Mouse (Mus musculus) hematopoietic multipotent progenitor cell, adult 10-12 weeks (in vitro differentiated cells): Measurements from ENCODE around the gene Atg4b. TPM values are rescaled to one million over a fixed set of nuclear protein-coding genes. Genes with fewer than 3 reads are reported as not detected.

Experiments
- polyA plus RNA-seq: library from polyadenylated mRNA; stranded (reverse); fragments of >175 nt; gene quantifications from 2 replicates; pipeline ENCODE4 v1.2.3, GENCODE M21; 2012; ENCODE audit warnings: low replicate concordance

Atg4b gene
- 3.5 and 5.5 TPM in 2 replicates for polyA plus RNA-seq

GRCm38 (mm10) chr1:93751290-93751689 lies at the start of gene Atg4b:
TSS of gene Atg4b (plus strand) at chr1:93751500.

GRCm38 (mm10) chr1:93754573-93755290 lies 3.4 kb downstream of the Atg4b start, which contains the start of gene Thap4:
TSS of gene Thap4 (minus strand) at chr1:93754864.

GRCm38 (mm10) chr1:93801741-93802238 lies 50.5 kb downstream of the Atg4b start, which contains the start of gene Dtymk:
TSS of gene Dtymk (minus strand) at chr1:93801934.

DNA sequence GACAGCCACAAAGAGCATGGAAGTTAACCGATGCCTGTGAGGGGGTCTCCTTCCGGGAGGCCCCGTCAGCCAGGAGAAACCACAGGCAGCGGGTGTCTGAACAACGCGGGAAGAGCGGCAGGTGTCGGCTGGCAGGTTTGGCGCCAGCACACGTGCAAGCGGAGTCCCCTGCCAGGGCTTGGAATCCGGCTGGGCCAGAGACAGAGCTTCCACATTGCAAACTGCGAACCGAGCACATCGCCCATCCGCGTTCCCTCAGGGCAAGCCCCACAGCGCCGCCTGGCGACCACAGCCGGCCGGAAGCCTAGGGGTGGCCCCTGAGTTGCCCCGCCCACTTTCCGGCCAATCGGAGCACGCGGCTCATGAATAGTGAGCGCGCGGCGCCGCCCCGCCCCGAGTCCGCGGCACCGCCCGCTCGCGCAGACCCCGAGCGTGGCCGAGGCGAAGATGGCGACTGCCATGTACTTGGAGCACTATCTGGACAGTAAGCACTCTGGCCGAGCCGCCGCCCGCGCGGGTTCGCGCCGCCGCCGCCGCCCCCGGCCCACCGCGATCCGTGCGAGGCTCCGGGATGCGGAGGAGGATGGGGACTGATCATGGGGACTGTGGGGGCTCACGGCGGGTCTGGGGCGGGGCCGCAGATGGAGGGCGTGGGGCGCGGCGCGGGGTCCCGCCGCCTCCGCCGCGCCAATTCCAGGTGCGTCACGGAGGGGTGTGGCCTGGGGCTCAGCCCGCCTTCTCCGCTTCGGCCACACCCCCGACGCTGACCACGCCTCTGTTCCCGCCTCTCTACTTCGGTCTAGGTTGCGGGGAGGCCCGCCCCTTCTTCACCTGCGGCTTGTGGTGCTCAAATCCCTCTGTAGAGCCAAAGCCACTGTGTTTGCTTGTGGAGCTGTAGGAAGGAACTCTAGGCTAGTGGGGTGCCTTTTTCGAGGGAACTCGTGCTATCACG lies 52.5 kb downstream of the Atg4b start, which contains the start of gene Ing5:
TSS of gene Ing5 (plus strand) at position 410 of the 952 bp plus-strand sequence.

DNA sequence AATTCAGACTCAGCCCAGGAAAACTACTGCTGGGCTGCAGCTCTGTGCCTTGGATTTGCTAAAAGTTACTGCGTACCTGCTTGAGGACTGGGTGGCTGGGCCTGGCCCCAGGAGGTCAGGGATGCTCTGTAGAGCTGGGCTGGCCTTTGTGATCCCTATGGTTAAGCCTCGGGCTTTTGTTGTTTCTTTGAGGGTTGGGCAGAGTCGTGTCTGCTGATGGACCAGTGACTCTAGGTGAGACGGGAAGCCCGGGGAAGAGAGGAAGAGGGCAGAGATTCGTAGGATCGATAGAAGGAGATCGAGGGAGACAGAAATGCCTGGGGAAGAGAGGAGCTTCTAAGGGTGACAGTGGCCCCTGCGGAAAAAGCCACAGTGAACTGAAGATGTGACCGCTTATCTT lies 73.3 kb downstream of the Atg4b start, which contains the start of gene D2hgdh:
TSS of gene D2hgdh (plus strand) at position 301 of the 400 bp plus-strand sequence.

Other genes with a start within 250 kb of the Atg4b start
- gene Farp2, start 239.4 kb upstream of the Atg4b start, polyA plus RNA-seq: 0.74 and 1.1 TPM in 2 replicates
- 13.1 and 18.8 TPM in 2 replicates for gene Stk25, start 92.8 kb upstream of the Atg4b start, polyA plus RNA-seq
- 0.53 and 1.9 TPM in 2 replicates for gene Bok, start 65.8 kb upstream of the Atg4b start, polyA plus RNA-seq
- gene Thap4, start 3.4 kb downstream of the Atg4b start, polyA plus RNA-seq: 25.2 and 27.0 TPM in 2 replicates
- gene Dtymk, start 50.4 kb downstream of the Atg4b start, polyA plus RNA-seq: 22.7 and 23.0 TPM in 2 replicates
- gene Ing5, start 52.5 kb downstream of the Atg4b start, polyA plus RNA-seq: 0.73 and 3.6 TPM in 2 replicates
- gene D2hgdh, start 73.4 kb downstream of the Atg4b start, polyA plus RNA-seq: 4.2 TPM in 2 replicates
- 0.08 TPM in 1 of 2 replicates, not detected in the other for gene Gal3st2, start 109.8 kb downstream of the Atg4b start, polyA plus RNA-seq
- not detected in 2 replicates for gene Gal3st2b, start 166.8 kb downstream of the Atg4b start, polyA plus RNA-seq
- not detected in 2 replicates for gene Gal3st2c, start 239.0 kb downstream of the Atg4b start, polyA plus RNA-seq